Mouse (Mus musculus) ES-Bruce4 (cell line): ENCODE data around the gene Ggact. TPM values are rescaled to one million over a fixed set of nuclear protein-coding genes. Genes with fewer than 3 reads are reported as not detected.

ENCODE experiments used
- H3K27ac ChIP-seq: 2 replicates; pipeline ENCODE4 v1.5.1; 2012; ENCODE audit warnings: low read length, inconsistent platforms; ENCODE audit not compliant: insufficient read depth
- H3K27me3 ChIP-seq: 2 replicates; pipeline ENCODE4 v1.6.1; 2012; ENCODE audit warnings: mild to moderate bottlenecking, low read length, inconsistent platforms; ENCODE audit not compliant: control insufficient read depth, poor library complexity, insufficient read depth, severe bottlenecking
- H3K36me3 ChIP-seq: 2 replicates; pipeline ENCODE4 v1.6.1; 2012; ENCODE audit warnings: inconsistent platforms, mild to moderate bottlenecking, low read length, moderate library complexity; ENCODE audit not compliant: control insufficient read depth, poor library complexity, insufficient read depth, severe bottlenecking
- H3K4me1 ChIP-seq: one replicate; pipeline ENCODE4 v1.8.1; 2011; ENCODE audit warnings: low read length; ENCODE audit not compliant: control insufficient read depth, insufficient read depth
- H3K4me3 ChIP-seq: 2 replicates; pipeline ENCODE4 v1.5.1; 2011; ENCODE audit warnings: low read depth, mild to moderate bottlenecking, low read length
- H3K9ac ChIP-seq: 2 replicates; pipeline ENCODE4 v1.6.1; 2012; ENCODE audit warnings: low read depth, mild to moderate bottlenecking, inconsistent platforms; ENCODE audit not compliant: poor library complexity, severe bottlenecking
- H3K9me3 ChIP-seq: replicated peaks from 2 replicates; pipeline ENCODE4 v1.6.1; 2012; ENCODE audit warnings: mild to moderate bottlenecking, low read length, inconsistent platforms; ENCODE audit not compliant: control insufficient read depth, poor library complexity, insufficient read depth, severe bottlenecking
- CTCF ChIP-seq: IDR thresholded peaks from one replicate; pipeline ENCODE4 v1.8.1; 2011; ENCODE audit warnings: low read depth, low read length
- EP300 ChIP-seq: IDR thresholded peaks from 2 replicates; pipeline ENCODE4 v1.6.1; 2011; ENCODE audit warnings: low read depth, low read length; ENCODE audit not compliant: insufficient read depth
- POLR2A ChIP-seq: IDR thresholded peaks from one replicate; pipeline ENCODE4 v1.8.1; 2011; ENCODE audit warnings: low read length; ENCODE audit not compliant: insufficient read depth
- polyA plus RNA-seq: library from polyadenylated mRNA; stranded (reverse); fragments of >200 nt; gene quantifications from 2 replicates; pipeline ENCODE4 v1.2.4, GENCODE M21; 2011; ENCODE audit warnings: low read depth; ENCODE audit not compliant: missing spikeins, insufficient read depth, insufficient read length

Ggact gene
- polyA plus RNA-seq, 1 experiment: 11.7 TPM

DNA sequence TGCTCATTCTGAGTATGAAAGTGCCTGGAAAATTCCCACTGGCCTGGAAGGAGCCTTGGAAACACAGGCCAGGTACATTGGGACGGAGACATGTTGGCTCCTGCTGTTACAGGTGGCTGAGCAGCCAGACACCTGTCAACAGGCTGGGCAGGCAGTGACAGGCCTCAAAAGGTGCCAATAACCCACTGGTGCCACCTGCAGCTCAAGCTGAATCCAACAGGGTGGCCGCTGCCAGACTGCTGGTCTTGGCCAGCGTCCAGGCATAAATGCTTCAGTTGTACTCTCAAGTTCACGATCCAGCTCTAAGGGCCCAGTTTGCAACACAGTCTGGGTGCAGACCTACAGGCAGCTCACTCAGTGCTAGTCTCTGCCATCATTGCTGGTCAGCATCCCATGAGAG is 10.7 kb downstream of the Ggact start:
- TF ChIP-seq POLR2A (no peak), EP300 (no peak), CTCF (no peak)
- H3K9me3 ChIP-seq: no peaks in the 10 kb centered on the region
- no peaks in the 10 kb centered on the region for H3K36me3 ChIP-seq
- H3K9ac ChIP-seq: no peak overlapping the region
- no peaks in the 10 kb centered on the region for H3K27me3 ChIP-seq
- H3K4me3 ChIP-seq: no peak overlapping the region
- H3K27ac ChIP-seq: no peak overlapping the region
- no peaks in the 10 kb centered on the region for H3K4me1 ChIP-seq

DNA sequence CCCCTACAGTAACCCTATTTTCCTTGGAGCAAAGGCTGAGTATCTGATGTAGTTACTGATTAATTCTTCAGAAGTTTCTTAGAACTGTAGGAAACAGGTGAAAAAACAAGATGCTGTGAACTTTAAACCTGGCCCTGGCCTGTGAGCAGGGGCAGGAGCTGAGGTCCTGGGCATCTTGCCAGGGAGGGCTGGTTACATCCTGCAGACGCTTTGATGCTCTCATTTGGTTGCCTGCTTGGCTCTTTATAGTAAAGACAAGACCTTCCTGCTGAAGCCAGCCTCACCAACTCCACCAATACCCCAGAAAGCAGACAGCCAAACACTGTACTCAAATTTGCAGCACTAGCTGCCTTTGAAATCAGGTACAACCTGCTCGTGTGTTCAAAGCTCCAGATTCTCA is 11.4 kb downstream of the Ggact start:
- H3K27ac ChIP-seq: no peak overlapping the region
- H3K4me1 ChIP-seq: no peaks in the 10 kb centered on the region
- no peaks in the 10 kb centered on the region for H3K9me3 ChIP-seq
- H3K27me3 ChIP-seq: no peaks in the 10 kb centered on the region
- TF ChIP-seq CTCF (no peak), POLR2A (no peak), EP300 (no peak)
- no peaks in the 10 kb centered on the region for H3K36me3 ChIP-seq
- H3K4me3 ChIP-seq: no peak overlapping the region
- H3K9ac ChIP-seq: no peak overlapping the region

DNA sequence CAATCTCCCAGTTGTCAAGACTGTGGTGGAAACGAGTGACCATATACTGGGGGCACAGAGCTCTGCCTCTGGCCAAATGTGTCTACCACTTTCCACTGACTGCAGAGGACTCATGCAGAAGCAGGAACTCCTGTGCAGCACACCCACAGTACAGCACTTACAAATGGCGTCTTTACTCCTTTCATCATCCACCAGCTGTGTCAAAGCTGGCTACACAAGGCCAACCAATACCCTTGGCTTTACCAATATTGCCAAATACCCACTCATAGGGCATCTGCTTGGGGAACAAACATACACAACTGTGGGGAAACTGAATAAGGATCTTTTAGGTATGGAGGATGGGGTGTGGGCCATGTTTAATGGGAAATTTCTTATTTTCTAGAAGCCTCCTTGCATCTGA is 11.8 kb downstream of the Ggact start:
- Histone ChIP-seq H3K36me3 (no peaks in the 10 kb centered on the region), H3K27me3 (no peaks in the 10 kb centered on the region), H3K4me1 (no peaks in the 10 kb centered on the region), H3K27ac (no peak overlapping the region), H3K9me3 (no peaks in the 10 kb centered on the region), H3K9ac (no peak overlapping the region), H3K4me3 (no peak overlapping the region)
- TF ChIP-seq EP300 (no peak), POLR2A (no peak), CTCF (no peak)

DNA sequence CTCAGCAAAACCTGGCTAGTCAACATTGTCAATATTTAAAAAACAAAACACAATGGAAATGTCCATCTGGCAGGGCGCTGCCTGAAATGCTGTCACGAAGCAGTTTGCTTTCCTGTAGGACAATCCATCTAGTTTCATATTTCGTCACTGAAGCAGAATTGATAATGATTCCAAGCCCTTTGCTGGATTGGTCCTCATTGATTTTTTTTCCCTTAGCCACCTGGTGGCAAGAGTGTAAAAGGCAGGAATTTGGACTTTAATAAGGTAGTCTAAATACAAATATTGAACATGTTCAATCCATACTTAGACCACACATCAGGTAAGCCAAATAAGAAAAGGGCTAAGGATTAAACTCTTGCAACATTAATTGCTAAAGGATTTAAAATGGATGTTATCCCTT is 12.4 kb downstream of the Ggact start:
- H3K4me1 ChIP-seq: no peaks in the 10 kb centered on the region
- H3K4me3 ChIP-seq: no peak overlapping the region
- no peak overlapping the region for H3K27ac ChIP-seq
- H3K27me3 ChIP-seq: no peaks in the 10 kb centered on the region
- H3K9ac ChIP-seq: no peak overlapping the region
- TF ChIP-seq EP300 (no peak), CTCF (no peak), POLR2A (no peak)
- no peaks in the 10 kb centered on the region for H3K9me3 ChIP-seq
- H3K36me3 ChIP-seq: no peaks in the 10 kb centered on the region

DNA sequence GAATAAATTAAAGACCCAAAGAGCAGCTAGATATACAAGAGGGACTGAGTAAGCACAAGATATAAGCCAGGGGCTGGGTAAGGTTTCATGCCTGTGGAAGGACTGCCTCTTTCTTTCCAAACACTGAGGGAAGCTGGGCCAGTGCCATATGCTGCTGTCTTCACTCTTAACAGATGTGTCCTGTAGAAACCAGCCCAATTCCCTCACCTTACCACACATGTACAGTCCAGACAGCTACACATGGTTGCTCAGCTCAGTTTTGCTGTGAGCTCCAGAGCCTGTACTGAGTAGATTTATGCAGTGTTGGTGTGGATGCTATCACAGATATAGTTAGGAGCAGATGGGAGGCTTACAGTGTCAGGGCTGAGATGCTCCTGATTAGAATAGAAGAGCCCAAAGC is 12.9 kb downstream of the Ggact start:
- no peaks in the 10 kb centered on the region for H3K9me3 ChIP-seq
- H3K4me1 ChIP-seq: no peaks in the 10 kb centered on the region
- no peaks in the 10 kb centered on the region for H3K36me3 ChIP-seq
- H3K27me3 ChIP-seq: no peaks in the 10 kb centered on the region
- no peak overlapping the region for H3K9ac ChIP-seq
- no peak overlapping the region for H3K27ac ChIP-seq
- TF ChIP-seq CTCF (no peak), EP300 (no peak), POLR2A (no peak)
- no peak overlapping the region for H3K4me3 ChIP-seq

DNA sequence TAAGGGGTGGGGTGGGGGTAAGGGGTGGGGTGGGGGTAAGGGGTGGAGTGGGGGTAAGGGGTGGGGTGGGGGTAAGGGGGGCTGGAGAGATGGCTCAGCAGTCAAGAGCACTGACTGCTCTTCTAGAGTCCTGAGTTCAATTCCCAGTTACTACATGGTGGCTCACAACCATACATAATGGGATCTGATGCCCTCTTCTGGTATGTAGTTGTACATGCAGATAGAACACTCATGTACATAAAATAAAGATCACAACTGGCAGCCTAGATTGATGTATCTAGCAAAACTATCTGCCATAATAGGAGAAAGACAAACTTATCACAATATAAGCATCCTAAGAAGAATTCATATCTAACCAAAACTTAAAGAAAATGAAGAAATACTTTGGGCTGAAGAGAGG is 15.0 kb downstream of the Ggact start:
- H3K27me3 ChIP-seq: no peaks in the 10 kb centered on the region
- H3K36me3 ChIP-seq: no peaks in the 10 kb centered on the region
- no peaks in the 10 kb centered on the region for H3K9me3 ChIP-seq
- H3K4me1 ChIP-seq: no peaks in the 10 kb centered on the region
- TF ChIP-seq CTCF: no peak
- TF ChIP-seq EP300: no peak
- no peak for TF ChIP-seq POLR2A
- H3K4me3 ChIP-seq: no peak overlapping the region
- no peak overlapping the region for H3K9ac ChIP-seq
- no peak overlapping the region for H3K27ac ChIP-seq
